Mouse (Mus musculus) small intestine, adult 2 months (tissue): ENCODE results near the gene Kdm6b. TPM values are rescaled to one million over a fixed set of nuclear protein-coding genes. Genes with fewer than 3 reads are reported as not detected.

Experiments
- H3K27ac ChIP-seq: fragments of 200-500 bp; 2 replicates; pipeline ENCODE4 v1.5.1; 2012; ENCODE audit warnings: low read depth, low read length, control low read depth, inconsistent platforms; ENCODE audit not compliant: insufficient read depth
- H3K27me3 ChIP-seq: fragments of 200-500 bp; 2 replicates; pipeline ENCODE4 v1.6.1; 2012; ENCODE audit warnings: mild to moderate bottlenecking, moderate library complexity, low read length, inconsistent platforms; ENCODE audit not compliant: control insufficient read depth, insufficient read depth
- H3K36me3 ChIP-seq: fragments of 200-500 bp; 2 replicates; pipeline ENCODE4 v1.6.1; 2012; ENCODE audit warnings: mild to moderate bottlenecking, low read length, control low read depth, inconsistent platforms; ENCODE audit not compliant: control insufficient read depth, insufficient read depth
- H3K4me1 ChIP-seq: fragments of 200-500 bp; 2 replicates; pipeline ENCODE4 v1.6.1; 2012; ENCODE audit warnings: low read length, inconsistent platforms, mixed read lengths; ENCODE audit not compliant: control insufficient read depth, insufficient read depth, insufficient read length
- H3K4me3 ChIP-seq: fragments of 200-500 bp; 2 replicates; pipeline ENCODE4 v1.5.1; 2012; ENCODE audit warnings: low read depth, mild to moderate bottlenecking, control low read depth, inconsistent platforms, low read length, moderate library complexity
- CTCF ChIP-seq: fragments of 200-500 bp; IDR thresholded peaks from 2 replicates; pipeline ENCODE4 v1.5.1; 2012; ENCODE audit warnings: low read depth, mild to moderate bottlenecking, control low read depth, inconsistent platforms, low read length, moderate library complexity, mixed read lengths; ENCODE audit not compliant: insufficient replicate concordance, insufficient read length; ENCODE audit errors: extremely low read depth
- POLR2A ChIP-seq: fragments of 200-500 bp; IDR thresholded peaks from 2 replicates; pipeline ENCODE4 v1.6.1; 2012; ENCODE audit warnings: low read depth, mild to moderate bottlenecking, control low read depth, inconsistent platforms, low read length, moderate library complexity
- WGBS: fragments of 180-500 bp; shearing (Covaris S2); methylation state at CpG from one replicate; pipeline ENCODE4 v1.1.7; 2018; 5-methylcytosine and 5-hydroxymethylcytosine counted together
- polyA plus RNA-seq: library from polyadenylated mRNA; depleted of rRNA; stranded (reverse); fragments of >200 nt; gene quantifications from 2 replicates; pipeline ENCODE4 v1.2.3, GENCODE M21; 2012; rRNA removed

Kdm6b gene
- polyA plus RNA-seq, 1 experiment, result 35.4 TPM

DNA sequence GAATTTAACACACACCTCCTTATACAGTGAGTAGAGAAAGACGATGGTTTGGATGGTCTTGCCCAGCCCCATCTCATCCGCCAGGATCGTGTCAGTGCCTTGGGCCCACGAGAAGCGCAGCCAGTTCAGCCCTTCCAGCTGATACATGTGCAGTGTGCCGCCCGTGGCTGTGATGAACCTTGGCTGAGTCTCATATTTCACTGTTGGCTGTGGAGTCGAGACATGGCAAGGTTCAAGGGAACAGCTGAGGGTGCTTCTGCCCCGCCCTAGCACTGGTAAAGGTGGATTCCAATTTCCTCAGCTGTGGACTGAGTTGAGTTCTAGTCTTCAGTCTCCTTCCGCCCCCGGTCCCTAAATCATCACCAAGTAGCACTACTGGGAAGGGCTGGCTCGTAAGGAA lies 55.8 kb downstream of the Kdm6b start:
- 79% methylated on average over 12 of the region's 12 CpGs for WGBS
- H3K27ac ChIP-seq, result no peak overlapping the region

DNA sequence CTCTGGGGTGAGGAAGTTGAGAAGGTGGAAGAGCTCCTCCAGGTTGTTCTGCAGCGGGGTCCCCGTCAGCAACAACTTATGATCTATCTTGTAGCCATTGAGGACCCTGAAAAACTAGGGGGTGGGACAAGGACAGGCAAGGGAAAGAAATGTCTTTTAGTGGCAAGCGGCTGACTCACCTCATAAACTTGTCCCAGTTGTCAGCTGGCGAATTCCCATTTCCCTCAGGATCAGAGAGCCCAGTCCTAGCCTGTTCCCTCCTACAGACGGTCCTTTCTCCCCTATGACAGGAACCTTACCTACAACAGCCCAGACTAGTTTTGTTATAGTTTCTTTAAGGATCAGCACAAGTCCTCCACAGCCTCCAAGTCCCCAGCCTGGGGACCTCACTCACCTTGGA lies 56.9 kb downstream of the Kdm6b start:
- Histone ChIP-seq H3K4me3 (no peak overlapping the region), H3K36me3 (peaks cover 93% of the 10 kb centered on the region), H3K4me1 (peaks cover 6% of the 10 kb centered on the region; the same call in 1 of the 2 replicates), H3K27me3 (no peaks in the 10 kb centered on the region), H3K27ac (no peak overlapping the region)
- no peak for TF ChIP-seq CTCF
- no peak for TF ChIP-seq POLR2A
- WGBS, result 94% methylated on average over 5 of the region's 5 CpGs

More for the DNA sequence above, 55.8 kb downstream of the Kdm6b start:
- no peaks in the 10 kb centered on the region for H3K27me3 ChIP-seq
- H3K4me3 ChIP-seq, result no peak overlapping the region
- peaks cover 6% of the 10 kb centered on the region; the same call in 1 of the 2 replicates for H3K4me1 ChIP-seq
- H3K36me3 ChIP-seq, result peaks cover 90% of the 10 kb centered on the region
- no peak for TF ChIP-seq POLR2A
- no peak for TF ChIP-seq CTCF

Other genes starting within 250 kb of the Kdm6b start
- gene Alox8, start 215.8 kb downstream of the Kdm6b start, polyA plus RNA-seq, result 0.15 TPM in 1 of 2 replicates, not detected in the other
- not detected in 2 replicates for gene Gucy2e, start 176.6 kb downstream of the Kdm6b start, polyA plus RNA-seq
- gene Cntrob, start 89.9 kb downstream of the Kdm6b start, polyA plus RNA-seq, result 2.6 and 5.3 TPM in 2 replicates
- gene Trappc1, start 89.7 kb downstream of the Kdm6b start, polyA plus RNA-seq, result 22.9 and 31.7 TPM in 2 replicates
- gene Kcnab3, start 87.4 kb downstream of the Kdm6b start, polyA plus RNA-seq, result 0.43 and 0.65 TPM in 2 replicates
- 0.25 and 0.65 TPM in 2 replicates for gene Rnf227, start 73.2 kb downstream of the Kdm6b start, polyA plus RNA-seq
- 86.3 and 240 TPM in 2 replicates for gene Chd3, start 44.3 kb downstream of the Kdm6b start, polyA plus RNA-seq
- 129 and 163 TPM in 2 replicates for gene Naa38, start 18.2 kb downstream of the Kdm6b start, polyA plus RNA-seq
- 4.3 and 5.3 TPM in 2 replicates for gene Cyb5d1, start 18.0 kb downstream of the Kdm6b start, polyA plus RNA-seq
- 11.2 and 16.5 TPM in 2 replicates for gene Tmem88, start 15.4 kb downstream of the Kdm6b start, polyA plus RNA-seq
- 0.22 and 0.23 TPM in 2 replicates for gene Dnah2, start 135.4 kb upstream of the Kdm6b start, polyA plus RNA-seq
- 0.79 and 1.5 TPM in 2 replicates for gene Efnb3, start 146.5 kb upstream of the Kdm6b start, polyA plus RNA-seq
- gene Wrap53, start 166.6 kb upstream of the Kdm6b start, polyA plus RNA-seq, result 11.4 and 20.2 TPM in 2 replicates
- 28.2 and 57.1 TPM in 2 replicates for gene Trp53, start 166.7 kb upstream of the Kdm6b start, polyA plus RNA-seq
- gene Atp1b2, start 192.3 kb upstream of the Kdm6b start, polyA plus RNA-seq, result 2.5 and 4.5 TPM in 2 replicates
- not detected in 2 replicates for gene Shbg, start 204.2 kb upstream of the Kdm6b start, polyA plus RNA-seq
- gene Sat2, start 208.3 kb upstream of the Kdm6b start, polyA plus RNA-seq, result 0.44 and 0.49 TPM in 2 replicates
- gene Fxr2, start 219.3 kb upstream of the Kdm6b start, polyA plus RNA-seq, result 13.4 and 29.2 TPM in 2 replicates
- 0.43 TPM in 1 of 2 replicates, not detected in the other for gene Sox15, start 241.6 kb upstream of the Kdm6b start, polyA plus RNA-seq
- 79.7 and 135 TPM in 2 replicates for gene Mpdu1, start 249.0 kb upstream of the Kdm6b start, polyA plus RNA-seq